In genomic region chr11:79095713-79096112, GRCm38 (mm10) we compare ENCODE assay signal across 7 mouse cellular contexts. TPM values are rescaled to one million over a fixed set of nuclear protein-coding genes. Genes with fewer than 3 reads are reported as not detected.
DNase-seq lines count a peak whose midpoint lies in the region; ATAC-seq and TF ChIP-seq lines count a peak whose summit lies in the region.

No protein-coding gene starts in this region.

- no peak for TF ChIP-seq CTCF in lung, embryonic 14.5 days (IDR thresholded peaks at IDR 0.05; ENCODE audit: low read depth)
- TF ChIP-seq CTCF in lung, adult 2 months (IDR thresholded peaks at IDR 0.05; ENCODE audit: insufficient read depth, low read length) = no peak

- peaks cover 47% of the 10 kb centered on the region for H3K4me1 ChIP-seq in lung, embryonic 14.5 days (ENCODE audit: insufficient read depth)
- H3K4me1 ChIP-seq in lung, adult 2 months (ENCODE audit: control insufficient read depth, insufficient read depth, low read length) = peaks cover 22% of the 10 kb centered on the region
- H3K4me1 ChIP-seq in embryonic facial prominence, embryonic 12.5 days = peaks cover 39% of the 10 kb centered on the region
- peaks cover 52% of the 10 kb centered on the region for H3K4me1 ChIP-seq in intestine, embryonic 14.5 days (replicated peaks; ENCODE audit: control insufficient read depth, insufficient read depth, low read length)

- 25% methylated on average over 2 of the region's 2 CpGs for WGBS in lung, embryonic 14.5 days
- WGBS in lung, adult 2 months = 53% methylated on average over 2 of the region's 2 CpGs
- WGBS in embryonic facial prominence, embryonic 12.5 days = 19% methylated on average over 2 of the region's 2 CpGs
- 34% methylated on average over 2 of the region's 2 CpGs for WGBS in intestine, embryonic 14.5 days

- no peak for DNase-seq in lung, embryonic 14.5 days
- no peak for DNase-seq in lung, adult 2 months
- DNase-seq in intestine, embryonic 14.5 days (ENCODE audit: low spot score) = no peak
- DNase-seq in retina, postnatal 1 day = peak; percentile 94
- no peak for DNase-seq in testis, postnatal 14 days (ENCODE audit: low spot score)
- no peak for DNase-seq in frontal cortex, postnatal 25 days (ENCODE audit: low spot score in 2 of 2)

- peak overlapping the region; percentile 94 for H3K27ac ChIP-seq in lung, embryonic 14.5 days (ENCODE audit: low read depth)
- peak overlapping the region; percentile 32; the same call in 1 of the 2 replicates for H3K27ac ChIP-seq in embryonic facial prominence, embryonic 12.5 days
- H3K27ac ChIP-seq in intestine, embryonic 14.5 days (ENCODE audit: low read depth) = peak overlapping the region; percentile 78

- no peak for TF ChIP-seq POLR2A in lung, adult 2 months (IDR thresholded peaks at IDR 0.05; ENCODE audit: borderline replicate concordance, extremely low read depth, low read depth, low read length)

- H3K4me2 ChIP-seq in lung, embryonic 14.5 days = no peak overlapping the region
- H3K4me2 ChIP-seq in embryonic facial prominence, embryonic 12.5 days (replicated peaks) = no peak overlapping the region
- H3K4me2 ChIP-seq in intestine, embryonic 14.5 days (ENCODE audit: low read length) = no peak overlapping the region

- H3K9ac ChIP-seq in lung, embryonic 14.5 days = 0 out of 2 replicates have a peak overlapping the region, but pooled peaks have one; percentile 1
- H3K9ac ChIP-seq in embryonic facial prominence, embryonic 12.5 days = no peak overlapping the region
- H3K9ac ChIP-seq in intestine, embryonic 14.5 days (ENCODE audit: low read length) = no peak overlapping the region

- ATAC-seq in lung, embryonic 14.5 days (ENCODE audit: insufficient read depth) = no peak
- ATAC-seq in embryonic facial prominence, embryonic 12.5 days (ENCODE audit: insufficient number of reproducible peaks, insufficient read depth, low FRiP score, low TSS enrichment) = no peak
- ATAC-seq in intestine, embryonic 14.5 days (replicated peaks; ENCODE audit: low FRiP score, low TSS enrichment, low read depth) = no peak

- no peaks in the 10 kb centered on the region for H3K9me3 ChIP-seq in lung, embryonic 14.5 days (ENCODE audit: low read depth, low read length)
- H3K9me3 ChIP-seq in embryonic facial prominence, embryonic 12.5 days = no peaks in the 10 kb centered on the region
- no peaks in the 10 kb centered on the region for H3K9me3 ChIP-seq in intestine, embryonic 14.5 days (ENCODE audit: control insufficient read depth, low read length)

- H3K36me3 ChIP-seq in lung, embryonic 14.5 days (ENCODE audit: insufficient read depth) = no peaks in the 10 kb centered on the region
- H3K36me3 ChIP-seq in embryonic facial prominence, embryonic 12.5 days = no peaks in the 10 kb centered on the region
- H3K36me3 ChIP-seq in intestine, embryonic 14.5 days (ENCODE audit: control insufficient read depth, insufficient read depth, low read length) = no peaks in the 10 kb centered on the region

- no peaks in the 10 kb centered on the region for H3K27me3 ChIP-seq in lung, embryonic 14.5 days (ENCODE audit: insufficient read depth, low read length)
- H3K27me3 ChIP-seq in embryonic facial prominence, embryonic 12.5 days = no peaks in the 10 kb centered on the region
- H3K27me3 ChIP-seq in intestine, embryonic 14.5 days (replicated peaks; ENCODE audit: control insufficient read depth, insufficient read depth, low read length) = no peaks in the 10 kb centered on the region

- H3K4me3 ChIP-seq in lung, embryonic 14.5 days (ENCODE audit: low read depth, low read length) = no peak overlapping the region
- no peak overlapping the region for H3K4me3 ChIP-seq in lung, adult 2 months (replicated peaks; ENCODE audit: extremely low read depth, low read depth, low read length)
- no peak overlapping the region for H3K4me3 ChIP-seq in embryonic facial prominence, embryonic 12.5 days
- no peak overlapping the region for H3K4me3 ChIP-seq in intestine, embryonic 14.5 days (ENCODE audit: low read depth, low read length)

RNA-seq across cellular contexts. Expression of gene Ksr1, which starts 50.5 kb away (rescaled TPM):
- polyA plus RNA-seq in lung, embryonic 14.5 days (2014; fragmentation: Nextera tagmentation; extraction: Ambion mirVana) = 4.0 and 5.1 TPM in 2 replicates
- 20.7 and 21.9 TPM in 2 replicates for polyA plus RNA-seq in lung, adult 2 months (2012; rRNA removed)
- 3.9 and 5.0 TPM in 2 replicates for polyA plus RNA-seq in embryonic facial prominence, embryonic 12.5 days (2016; fragmentation: Nextera tagmentation; extraction: Ambion mirVana)
- polyA plus RNA-seq in intestine, embryonic 14.5 days (2014; fragmentation: Nextera tagmentation; extraction: Ambion mirVana) = 5.5 and 6.0 TPM in 2 replicates

Comparison
In these comparisons a context has a peak if more than half of its experiments do, and no peak if none do; other contexts are left out.
1. H3K27ac ChIP-seq: peak in every context shown above with its lines; median percentile 94 in lung, embryonic 14.5 days; 78 in intestine, embryonic 14.5 days; 32 in embryonic facial prominence, embryonic 12.5 days.